Mouse (Mus musculus) hindbrain, embryonic 11.5 days (tissue): Measurements from ENCODE around the gene Usp7. TPM values are rescaled to one million over a fixed set of nuclear protein-coding genes. Genes with fewer than 3 reads are reported as not detected.
A peak's percentile ranks its signal among the peaks of the same experiment; 100 is the strongest.

Experiments used
- ATAC-seq: fragments of 200-750 bp; cut with Nextera tagmentation; 2 replicates; pipeline ENCODE4 v1.8.0; 2017; ENCODE audit warnings: mild to moderate bottlenecking, moderate TSS enrichment, moderate library complexity; ENCODE audit not compliant: low FRiP score
- DNase-seq: peaks from one replicate; pipeline ENCODE4 v3.0.0-alpha.2; 2015; ENCODE audit warnings: low spot score
- H3K27ac ChIP-seq: fragments of 300-500 bp; sonication (generic); 2 replicates; pipeline ENCODE4 v1.5.1; 2014; ENCODE audit warnings: mild to moderate bottlenecking, low read depth, low read length
- H3K27me3 ChIP-seq: fragments of 300-500 bp; sonication (generic); 2 replicates; pipeline ENCODE4 v1.6.1; 2014; ENCODE audit warnings: mild to moderate bottlenecking, low read length, moderate library complexity, mixed read lengths; ENCODE audit not compliant: control insufficient read depth, insufficient read depth
- H3K36me3 ChIP-seq: fragments of 300-500 bp; sonication (generic); 2 replicates; pipeline ENCODE4 v1.6.1; 2014; ENCODE audit warnings: mild to moderate bottlenecking, low read length, moderate library complexity, mixed read lengths; ENCODE audit not compliant: control insufficient read depth, insufficient read depth
- H3K4me1 ChIP-seq: fragments of 300-500 bp; sonication (generic); replicated peaks from 2 replicates; pipeline ENCODE4 v1.6.1; 2014; ENCODE audit warnings: low read length, mixed read lengths; ENCODE audit not compliant: control insufficient read depth, insufficient read depth
- H3K4me2 ChIP-seq: fragments of 300-500 bp; sonication (generic); replicated peaks from 2 replicates; pipeline ENCODE4 v1.6.1; 2014; ENCODE audit warnings: mild to moderate bottlenecking, low read depth, low read length
- H3K4me3 ChIP-seq: fragments of 300-500 bp; sonication (generic); 2 replicates; pipeline ENCODE4 v1.5.1; 2014; ENCODE audit warnings: low read depth, low read length
- H3K9ac ChIP-seq: fragments of 300-500 bp; sonication (generic); 2 replicates; pipeline ENCODE4 v1.6.1; 2014; ENCODE audit warnings: low read depth, low read length
- H3K9me3 ChIP-seq: fragments of 300-500 bp; sonication (generic); 2 replicates; pipeline ENCODE4 v1.6.1; 2016; ENCODE audit warnings: low read length; ENCODE audit not compliant: control insufficient read depth
- WGBS: fragments of 180-500 bp; shearing (Covaris S2); extraction: QIAGEN DNeasy Blood & Tissue Kit; methylation state at CpG from one replicate; pipeline ENCODE4 v1.1.7; 2014; 5-methylcytosine and 5-hydroxymethylcytosine counted together
- polyA plus RNA-seq: library from polyadenylated mRNA; unstranded; fragments of >200 nt; fragmentation: Nextera tagmentation; extraction: Ambion mirVana; gene quantifications from 2 replicates; pipeline ENCODE4 v1.2.1, GENCODE M21; 2014

Gene Usp7
- polyA plus RNA-seq, 1 experiment from 2014 or later, result 51.9 TPM

- Histone ChIP-seq H3K9ac (no peak overlapping the region), H3K27ac (no peak overlapping the region), H3K9me3 (no peaks in the 10 kb centered on the region), H3K4me2 (no peak overlapping the region), H3K36me3 (no peaks in the 10 kb centered on the region), H3K4me1 (peaks cover 11% of the 10 kb centered on the region; the same call in 1 of the 2 replicates), H3K4me3 (no peak overlapping the region), H3K27me3 (no peaks in the 10 kb centered on the region)
- ATAC-seq (no peak), DNase-seq (no peak)
- 88% methylated on average over 7 of the region's 7 CpGs for WGBS
These were observed 124.8 kb downstream of the Usp7 start for GRCm38 (mm10) chr16:8667261-8667660.

GRCm38 (mm10) chr16:8666452-8666851 lies 125.7 kb downstream of the Usp7 start:
- Histone ChIP-seq H3K4me1 (peaks cover 11% of the 10 kb centered on the region; the same call in 1 of the 2 replicates), H3K27me3 (no peaks in the 10 kb centered on the region), H3K4me2 (no peak overlapping the region), H3K9ac (no peak overlapping the region), H3K9me3 (no peaks in the 10 kb centered on the region), H3K36me3 (peaks cover 3% of the 10 kb centered on the region; the same call in 1 of the 2 replicates), H3K27ac (0 out of 2 replicates have a peak overlapping the region, but pooled peaks have one; percentile 30), H3K4me3 (no peak overlapping the region)
- DNase-seq (no peak), ATAC-seq (no peak)
- 77% methylated on average over 2 of the region's 2 CpGs for WGBS

- Histone ChIP-seq H3K36me3 (peaks cover 3% of the 10 kb centered on the region; the same call in 1 of the 2 replicates), H3K4me1 (peaks cover 11% of the 10 kb centered on the region; the same call in 1 of the 2 replicates)
- 89% methylated on average over 5 of the region's 5 CpGs for WGBS
These were observed 126.7 kb downstream of the Usp7 start for GRCm38 (mm10) chr16:8665367-8665766.

GRCm38 (mm10) chr16:8663606-8664539 lies 128.2 kb downstream of the Usp7 start:
- peaks cover 9% of the 10 kb centered on the region; the same call in 1 of the 2 replicates for H3K36me3 ChIP-seq
- H3K4me1 ChIP-seq, result peaks cover 6% of the 10 kb centered on the region; the same call in 1 of the 2 replicates
- H3K9me3 ChIP-seq, result no peaks in the 10 kb centered on the region
- DNase-seq (no peak), ATAC-seq (no peak)
- H3K4me3 ChIP-seq, result no peak overlapping the region
- no peak overlapping the region for H3K4me2 ChIP-seq
- H3K9ac ChIP-seq, result no peak overlapping the region
- no peaks in the 10 kb centered on the region for H3K27me3 ChIP-seq
- WGBS, result 86% methylated on average over 24 of the region's 24 CpGs
- no peak overlapping the region for H3K27ac ChIP-seq

More at GRCm38 (mm10) chr16:8665367-8665766, 126.7 kb downstream of the Usp7 start:
- DNase-seq (no peak), ATAC-seq (no peak)
- H3K27me3 ChIP-seq, result no peaks in the 10 kb centered on the region
- H3K27ac ChIP-seq, result no peak overlapping the region
- H3K9me3 ChIP-seq, result no peaks in the 10 kb centered on the region
- H3K4me3 ChIP-seq, result no peak overlapping the region
- H3K4me2 ChIP-seq, result no peak overlapping the region
- no peak overlapping the region for H3K9ac ChIP-seq

- H3K27ac ChIP-seq, result no peak overlapping the region
- H3K4me2 ChIP-seq, result no peak overlapping the region
- WGBS, result 76% methylated on average over 2 of the region's 2 CpGs
- H3K27me3 ChIP-seq, result no peaks in the 10 kb centered on the region
- no peaks in the 10 kb centered on the region for H3K9me3 ChIP-seq
- no peak for ATAC-seq
- no peak overlapping the region for H3K4me3 ChIP-seq
- no peak for DNase-seq
- H3K36me3 ChIP-seq, result peaks cover 9% of the 10 kb centered on the region; the same call in 1 of the 2 replicates
- H3K4me1 ChIP-seq, result peaks cover 6% of the 10 kb centered on the region; the same call in 1 of the 2 replicates
- H3K9ac ChIP-seq, result no peak overlapping the region
These were observed 129.1 kb downstream of the Usp7 start for GRCm38 (mm10) chr16:8663022-8663421.

- Histone ChIP-seq H3K4me3 (no peak overlapping the region), H3K27me3 (no peaks in the 10 kb centered on the region), H3K4me2 (no peak overlapping the region), H3K9ac (no peak overlapping the region), H3K36me3 (peaks cover 9% of the 10 kb centered on the region; the same call in 1 of the 2 replicates), H3K27ac (no peak overlapping the region), H3K4me1 (no peaks in the 10 kb centered on the region), H3K9me3 (no peaks in the 10 kb centered on the region)
- 89% methylated on average over 4 of the region's 4 CpGs for WGBS
- DNase-seq, result no peak
- no peak for ATAC-seq
These were observed 133.3 kb downstream of the Usp7 start for GRCm38 (mm10) chr16:8658764-8659163.

GRCm38 (mm10) chr16:8658349-8658748 lies 133.8 kb downstream of the Usp7 start:
- Histone ChIP-seq H3K27me3 (no peaks in the 10 kb centered on the region), H3K4me1 (no peaks in the 10 kb centered on the region), H3K9me3 (no peaks in the 10 kb centered on the region), H3K9ac (no peak overlapping the region), H3K4me3 (no peak overlapping the region), H3K4me2 (no peak overlapping the region), H3K36me3 (peaks cover 9% of the 10 kb centered on the region; the same call in 1 of the 2 replicates), H3K27ac (no peak overlapping the region)
- DNase-seq (no peak), ATAC-seq (no peak)
- 85% methylated on average over 4 of the region's 4 CpGs for WGBS

GRCm38 (mm10) chr16:8656256-8656655 lies 135.9 kb downstream of the Usp7 start:
- Histone ChIP-seq H3K4me1 (no peaks in the 10 kb centered on the region), H3K4me3 (no peak overlapping the region), H3K9me3 (no peaks in the 10 kb centered on the region), H3K4me2 (no peak overlapping the region), H3K27me3 (no peaks in the 10 kb centered on the region), H3K27ac (no peak overlapping the region), H3K9ac (no peak overlapping the region), H3K36me3 (peaks cover 5% of the 10 kb centered on the region; the same call in 1 of the 2 replicates)
- WGBS, result 85% methylated on average over 2 of the region's 2 CpGs
- DNase-seq, result no peak
- ATAC-seq, result no peak
